Mouse (Mus musculus): ENCODE measurements at regions not wholly inside any gene's neighbourhood (a gene's known extent, or its start where the extent isn't known, plus 50 kb on each side); places are given as distances from the start of the nearest gene placed in this dataset.

DNA sequence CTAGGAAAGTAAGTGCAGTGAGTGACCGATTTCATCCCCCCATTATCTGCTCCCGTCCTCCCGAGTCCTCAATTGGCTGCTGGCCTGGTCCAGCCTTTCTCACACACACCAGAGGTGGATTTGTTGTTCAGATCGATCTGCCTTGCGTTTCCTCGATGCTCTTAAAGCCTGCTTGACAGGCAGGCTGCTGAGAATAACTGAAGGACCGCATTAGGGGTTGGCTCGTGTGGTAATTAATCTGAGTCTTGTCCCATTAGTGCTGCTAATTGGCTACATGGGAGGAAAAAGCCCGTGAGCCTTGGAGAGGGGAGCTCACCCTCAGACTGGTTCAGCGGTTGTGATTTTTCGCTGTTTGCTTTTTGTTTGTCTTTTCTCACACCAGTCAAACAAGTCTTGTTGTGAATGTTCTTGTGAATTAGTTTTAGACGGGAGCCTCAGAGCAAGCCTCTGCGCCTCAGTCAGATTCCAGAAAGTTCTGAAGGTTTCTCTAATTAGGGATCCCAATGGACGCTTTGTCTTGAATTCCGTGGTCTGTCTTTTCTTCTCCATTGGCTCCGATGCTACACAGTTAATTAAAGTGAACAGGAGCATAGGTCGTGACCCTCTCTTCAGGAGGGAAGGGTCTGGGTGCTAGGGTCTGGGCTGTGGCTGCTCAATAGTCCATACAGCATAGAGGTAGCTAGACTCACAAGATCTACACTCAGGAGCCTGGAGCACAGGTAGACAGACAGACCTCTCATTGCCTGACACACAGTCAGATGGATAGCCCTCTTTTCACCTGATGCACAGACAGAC is 226.1 kb upstream of the BB014433 start:
- DNase-seq (ENCODE audit: low read depth, low spot score), result no peak

DNA sequence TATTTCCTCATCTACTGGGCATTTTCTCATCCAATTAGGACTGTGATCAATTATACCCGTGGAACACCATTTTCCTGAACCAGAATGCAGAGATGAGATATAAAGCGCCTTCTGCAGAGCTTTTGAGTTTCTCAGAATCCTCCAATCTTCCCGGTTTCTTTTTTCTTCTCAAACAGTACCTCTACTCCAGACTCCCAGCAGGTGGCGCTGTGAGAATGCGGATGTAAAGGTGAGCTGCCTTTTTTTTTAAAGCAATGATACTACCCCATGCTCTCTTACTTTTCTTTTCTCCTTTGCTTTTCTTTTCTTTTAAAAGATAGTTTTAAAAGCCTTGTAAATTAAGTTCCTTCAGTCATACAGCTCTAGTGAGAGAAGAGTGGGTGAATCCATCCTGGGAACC is 224.4 kb upstream of the BB014433 start:
- DNase-seq (ENCODE audit: low read depth, low spot score), result peak; percentile 1

DNA sequence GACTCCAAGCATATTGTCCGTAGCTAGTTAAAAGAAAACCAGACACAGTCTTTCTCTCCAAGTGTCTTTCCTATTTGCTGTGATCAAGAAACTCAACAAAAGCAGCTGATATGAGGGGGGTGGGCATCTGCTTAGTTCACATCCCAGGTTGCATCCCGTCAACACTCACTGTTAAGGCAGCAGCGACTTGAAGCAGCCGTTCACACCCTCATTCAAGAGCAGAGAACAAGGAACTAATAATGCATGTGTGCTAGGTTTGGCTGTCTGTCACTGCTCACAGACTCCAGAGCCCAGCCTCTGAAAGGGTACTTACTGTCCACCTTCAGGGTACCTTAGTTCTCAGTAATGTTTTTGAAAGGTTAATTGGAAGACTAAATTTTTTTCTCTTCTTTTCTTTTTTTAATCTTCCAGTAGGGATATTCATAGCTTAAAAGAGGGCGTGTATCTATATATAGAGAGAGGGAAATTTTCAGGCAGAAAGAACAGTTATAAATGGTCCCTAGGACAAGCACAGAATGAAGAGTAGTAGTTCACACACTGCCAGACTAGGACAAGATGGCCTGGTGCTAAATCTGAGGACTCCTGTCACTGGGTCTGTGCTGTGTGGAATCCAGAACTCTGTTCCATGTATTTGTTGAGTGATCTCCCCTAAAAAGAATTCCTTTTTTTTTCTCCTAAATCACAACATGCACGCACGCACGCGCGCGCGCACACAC is 199.1 kb upstream of the BB014433 start:
- no peak for DNase-seq (ENCODE audit: low read depth, low spot score)

DNA sequence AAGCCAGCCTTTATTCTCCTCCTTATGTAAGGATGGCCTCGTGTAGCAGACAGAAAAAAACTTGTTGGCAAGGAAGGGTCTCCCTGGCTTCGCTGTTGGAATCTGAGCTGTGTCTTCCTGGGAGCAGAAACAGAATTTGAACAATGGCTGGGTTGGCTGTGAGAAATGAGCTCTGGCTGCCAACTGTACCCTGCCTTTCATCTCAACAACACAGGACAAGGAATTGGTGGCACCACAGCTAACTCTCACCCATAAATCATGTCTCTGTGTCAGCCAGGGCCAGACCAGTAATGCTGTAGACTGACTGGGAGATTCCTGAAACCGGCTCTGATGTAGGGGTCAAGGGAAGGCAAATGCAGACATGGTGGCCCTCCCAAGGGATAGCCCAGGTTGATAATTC is 189.5 kb upstream of the BB014433 start:
- DNase-seq (ENCODE audit: low read depth, low spot score), result no peak

DNA sequence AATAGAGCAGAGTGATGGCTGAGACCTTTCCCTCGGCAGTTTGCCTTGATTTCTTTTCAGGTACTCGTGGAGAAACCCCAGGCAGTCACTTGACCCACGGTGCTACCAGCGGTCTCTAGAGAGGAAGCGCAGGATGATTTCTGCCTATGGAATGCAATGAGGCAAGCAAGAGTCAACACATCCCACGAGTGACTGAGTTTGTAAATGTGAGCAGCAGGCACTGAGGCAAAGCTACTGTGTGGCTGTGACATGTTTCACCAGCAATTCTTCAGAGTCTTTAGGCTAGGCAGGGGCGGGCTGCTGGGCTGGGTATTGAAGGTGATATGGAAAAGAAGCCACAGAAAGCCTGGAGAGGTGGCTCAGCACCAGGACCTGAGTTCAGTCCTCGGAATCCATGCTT is 187.4 kb upstream of the BB014433 start:
- DNase-seq (ENCODE audit: low read depth, low spot score), result no peak

DNA sequence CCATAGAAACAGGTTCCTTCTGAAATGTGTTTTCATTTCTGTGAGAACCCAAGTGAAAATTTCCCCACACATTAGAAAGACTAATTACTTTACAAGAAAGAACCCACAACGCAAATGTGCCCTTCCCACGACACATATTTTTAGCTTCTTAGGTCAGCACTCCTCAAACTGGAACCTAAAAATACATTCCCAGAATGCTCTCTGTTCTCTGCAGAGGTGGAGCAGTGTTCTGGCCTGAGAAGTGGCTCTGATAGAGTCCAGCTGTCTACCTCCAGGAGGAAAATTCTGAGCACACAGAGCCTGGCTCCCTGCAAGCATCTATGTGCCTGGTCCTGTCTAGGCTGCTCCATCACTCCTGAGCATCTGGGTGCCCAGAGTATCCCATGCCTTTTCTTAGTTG is 184.3 kb upstream of the BB014433 start:
- no peak for DNase-seq (ENCODE audit: low read depth, low spot score)

DNA sequence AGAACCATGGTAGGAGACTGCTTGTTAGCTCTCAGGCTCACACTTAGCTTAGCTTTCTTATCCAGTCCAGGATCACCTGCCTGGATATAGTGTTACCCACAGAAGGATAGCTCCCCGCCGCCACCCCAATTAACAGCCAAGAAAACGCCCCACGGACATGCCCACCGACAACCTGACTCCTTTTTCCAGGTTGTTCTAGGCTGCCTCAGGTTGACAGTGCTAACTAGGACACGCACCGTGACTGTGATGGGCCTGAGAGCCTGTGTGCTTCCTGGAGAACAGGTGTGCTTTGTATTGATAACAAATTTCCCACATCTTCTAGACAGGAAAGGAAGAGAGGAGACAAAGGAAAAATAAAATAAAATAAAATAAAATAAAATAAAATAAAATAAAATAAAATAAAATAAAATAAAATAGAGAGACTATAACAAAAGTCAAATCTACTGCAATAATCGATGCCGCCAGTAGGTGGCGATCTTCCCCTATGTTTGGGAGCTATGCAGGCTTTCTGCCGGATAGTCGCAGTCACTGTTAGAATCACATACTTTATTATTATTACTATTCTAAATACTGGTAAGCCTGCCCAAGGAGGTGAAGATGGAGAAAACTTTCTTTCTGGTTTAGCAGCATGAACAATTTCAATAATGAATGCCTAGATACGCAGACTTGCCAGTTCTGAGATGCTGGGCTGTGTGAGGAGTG is 175.5 kb upstream of the BB014433 start:
- no peak for DNase-seq (ENCODE audit: low read depth, low spot score)

DNA sequence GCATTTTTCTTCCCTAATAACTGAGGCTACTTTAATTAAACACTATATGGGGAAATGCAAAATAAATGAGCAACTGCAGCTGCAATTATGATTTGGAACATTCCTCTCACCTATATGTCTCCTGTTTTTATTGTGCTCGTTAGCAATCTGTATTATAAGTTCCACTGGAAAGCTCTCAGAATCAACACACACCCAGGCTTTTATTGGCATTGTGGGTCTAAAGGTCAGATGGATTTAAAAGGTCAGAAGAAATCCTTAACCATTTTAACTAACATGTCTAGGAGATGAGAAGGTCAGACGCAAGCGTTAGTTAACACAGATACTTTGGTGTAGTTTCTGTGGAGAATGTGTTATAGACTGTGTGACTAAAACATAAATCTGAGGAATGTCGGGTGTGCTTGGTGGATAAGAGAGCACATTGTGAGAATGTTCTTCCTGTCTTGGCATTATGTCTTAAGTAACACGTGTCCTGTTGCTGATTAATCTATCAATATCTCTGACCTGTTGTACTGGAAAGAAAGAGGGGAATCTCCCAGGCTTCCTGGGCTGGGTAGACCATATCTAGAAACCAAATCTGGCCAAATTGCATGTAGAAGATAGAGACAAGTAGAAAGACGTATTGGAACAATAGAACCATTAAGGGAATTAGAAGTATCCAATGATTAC is 164.1 kb upstream of the BB014433 start:
- DNase-seq (ENCODE audit: low read depth, low spot score), result no peak

DNA sequence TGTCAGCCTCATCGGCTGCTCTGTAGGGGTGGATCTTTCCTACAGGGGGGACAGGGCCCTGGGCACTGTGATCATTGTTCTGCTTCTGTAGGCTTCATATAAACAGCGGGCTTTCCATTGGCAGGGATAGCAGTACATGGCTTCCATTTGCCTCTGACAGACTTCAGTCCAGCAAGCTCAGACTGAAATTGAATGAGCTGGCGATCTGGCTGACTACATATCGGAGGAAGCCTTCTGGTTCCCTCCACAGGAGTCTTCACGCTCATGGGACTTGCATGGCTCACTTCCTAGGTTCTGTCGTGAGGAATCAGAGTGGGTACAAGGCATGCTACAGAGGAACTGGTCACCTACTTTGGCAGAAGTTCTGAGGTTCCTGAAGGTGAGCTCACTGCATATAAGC is 155.7 kb upstream of the BB014433 start:
- DNase-seq (ENCODE audit: low read depth, low spot score), result no peak

DNA sequence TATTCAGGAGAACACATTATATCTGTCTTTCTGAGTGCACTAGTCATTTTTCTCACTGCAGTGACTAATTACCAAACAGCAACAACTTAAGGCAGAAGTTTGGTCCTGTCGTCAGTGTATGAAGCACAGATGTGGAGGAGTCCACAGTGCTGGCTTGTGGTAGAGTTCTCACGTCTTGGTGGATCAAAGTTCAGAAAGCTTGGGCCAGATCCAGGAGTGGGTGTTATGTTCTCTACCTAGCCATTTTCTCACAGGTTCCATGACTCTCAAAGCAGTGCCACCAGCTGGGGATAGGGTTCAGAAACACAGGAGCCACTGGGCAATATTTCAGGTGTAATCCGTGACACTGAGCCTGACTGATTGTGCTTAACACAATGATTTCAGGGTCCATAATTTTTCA is 144.8 kb upstream of the BB014433 start:
- no peak for DNase-seq (ENCODE audit: low read depth, low spot score)

DNA sequence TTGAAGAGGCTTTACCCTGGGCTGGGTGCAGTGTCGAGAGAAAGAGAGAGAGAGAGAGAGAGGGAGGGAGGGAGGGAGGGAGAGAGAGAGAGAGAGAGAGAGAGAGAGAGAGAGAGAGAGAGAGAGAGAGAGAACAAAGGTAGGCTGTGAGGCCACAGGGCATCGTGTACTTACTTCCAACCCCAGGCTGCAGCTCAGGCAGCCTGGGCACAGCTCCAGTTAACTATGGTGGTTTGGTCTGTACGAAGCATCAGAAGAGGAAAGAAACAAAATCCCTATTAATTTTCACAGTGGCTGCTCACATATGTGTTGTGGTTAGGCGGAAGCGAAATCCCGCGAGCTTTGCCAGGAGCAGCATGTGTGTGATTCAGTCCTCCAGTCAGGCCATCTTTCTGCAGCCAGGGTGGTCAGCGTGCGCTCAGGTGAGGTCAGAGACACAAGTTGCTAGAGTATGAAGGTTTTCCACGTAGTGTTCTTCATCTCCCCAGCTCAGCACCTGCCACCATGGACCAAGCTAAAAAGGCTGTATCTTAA is 143.3 kb upstream of the BB014433 start:
- no peak for DNase-seq (ENCODE audit: low read depth, low spot score)
